Mouse (Mus musculus): Measurements from ENCODE around the gene Pitx3.
"Not testable (repeated sequence)": the region's sequence is repeated elsewhere in the genome, so short reads cannot be mapped to it uniquely, and the experiment has no call there.

Gene Pitx3

DNA sequence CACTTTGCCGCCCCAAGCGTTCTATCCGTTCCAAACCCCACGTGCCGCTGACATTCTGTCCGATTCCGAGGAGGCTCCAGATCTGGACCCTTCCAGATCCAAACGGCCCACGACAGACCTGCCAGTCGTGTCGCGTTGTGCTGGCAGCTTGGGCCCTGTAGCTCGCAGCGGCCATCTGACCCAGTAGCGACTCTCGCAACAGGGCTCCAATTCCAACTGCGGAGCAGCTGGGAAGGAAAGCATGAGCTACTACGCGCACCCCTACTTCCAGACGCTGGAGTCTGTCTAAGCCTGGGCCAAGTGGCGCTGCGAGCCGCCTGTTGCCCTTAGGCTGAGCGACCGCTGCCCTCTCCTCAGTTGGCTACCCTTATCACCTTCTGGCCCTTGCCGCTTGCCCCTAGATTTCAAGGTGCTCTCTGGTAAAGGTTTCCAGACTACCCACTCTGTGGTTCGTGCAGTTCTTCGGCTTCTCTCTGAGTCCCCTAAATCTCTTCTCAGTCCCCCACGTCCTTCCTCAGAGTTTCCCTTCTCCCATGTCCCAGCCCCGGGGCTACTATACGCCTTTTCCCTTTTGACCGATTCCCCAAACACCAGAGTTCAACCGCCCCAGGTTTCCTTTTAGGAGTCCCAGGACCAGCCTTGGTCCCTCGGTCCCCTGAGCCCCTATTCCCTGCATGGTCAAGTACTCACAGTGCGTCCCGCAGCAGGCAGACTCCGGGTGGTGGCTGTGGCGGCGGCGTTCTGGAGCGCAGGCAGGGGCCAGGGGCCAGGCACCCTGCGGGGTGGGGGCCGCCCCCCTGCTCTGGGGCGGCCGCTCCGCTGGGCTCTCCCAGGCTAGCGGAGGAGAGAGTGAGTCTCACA is at the start of gene Pitx3:
Gene Pitx3 (minus strand): TSS at position 816 of the 861 bp plus-strand sequence.
- no peak for DNase-seq (ENCODE audit: low spot score)

DNA sequence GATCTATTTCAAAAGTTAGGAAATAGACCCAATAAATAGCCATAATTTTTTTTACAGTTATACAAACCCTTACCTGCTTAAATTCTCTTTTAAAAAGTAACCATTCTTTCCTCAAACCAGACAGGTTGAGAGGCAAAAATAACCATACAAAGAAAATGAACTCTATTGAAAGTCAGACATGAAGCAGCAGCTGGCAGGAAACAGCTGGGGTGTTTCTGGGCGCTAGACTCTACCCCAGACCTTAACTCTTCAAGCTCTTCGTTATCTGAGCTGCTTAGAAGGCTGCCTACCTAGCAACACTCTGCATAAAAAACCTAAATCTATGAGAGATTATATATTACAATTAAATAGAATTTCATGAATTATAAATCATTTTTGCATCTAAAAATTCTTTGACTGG is 39.1 kb upstream of the Pitx3 start:
- no peak for DNase-seq (ENCODE audit: low spot score)

DNA sequence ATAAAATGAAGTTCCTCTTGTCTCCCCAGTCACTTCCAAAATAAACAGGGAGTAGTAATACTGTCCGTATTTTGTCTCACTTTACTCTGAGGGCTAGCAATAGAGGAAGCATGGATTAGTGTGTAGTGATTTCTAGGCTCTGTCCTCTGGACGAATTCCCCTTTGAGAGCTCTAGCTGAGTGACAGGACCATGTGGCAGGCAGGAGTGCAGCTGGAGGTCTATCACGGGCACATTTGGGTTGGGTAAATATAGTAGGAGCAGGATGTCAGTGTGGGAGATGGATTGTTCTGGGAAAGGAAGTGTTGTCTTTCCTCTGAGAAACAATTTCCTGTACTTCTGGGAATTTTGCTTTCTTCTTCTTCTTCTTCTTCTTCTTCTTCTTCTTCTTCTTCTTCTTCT is 38.5 kb upstream of the Pitx3 start:
- no peak for DNase-seq (ENCODE audit: low spot score)

DNA sequence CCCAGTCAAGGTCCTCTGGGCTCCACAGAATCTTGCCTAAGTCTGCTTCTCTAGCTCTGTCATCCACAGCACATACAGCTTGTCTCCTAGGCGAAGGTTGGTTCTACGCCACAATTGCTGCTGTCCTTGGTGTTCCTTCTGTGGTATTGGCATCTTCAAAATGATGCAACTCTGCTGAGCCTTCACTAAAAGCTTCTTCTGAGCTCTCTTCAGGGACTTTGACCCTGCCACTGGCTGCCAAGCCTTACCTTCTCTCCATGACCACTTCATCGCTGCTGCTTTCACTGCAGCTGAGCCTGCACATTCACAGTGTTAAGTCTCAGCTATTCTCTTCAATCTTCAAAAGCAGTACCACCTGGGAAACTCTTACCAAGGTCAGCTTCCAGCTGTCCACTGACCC is 34.1 kb upstream of the Pitx3 start:
- no peak for DNase-seq (ENCODE audit: low spot score)

DNA sequence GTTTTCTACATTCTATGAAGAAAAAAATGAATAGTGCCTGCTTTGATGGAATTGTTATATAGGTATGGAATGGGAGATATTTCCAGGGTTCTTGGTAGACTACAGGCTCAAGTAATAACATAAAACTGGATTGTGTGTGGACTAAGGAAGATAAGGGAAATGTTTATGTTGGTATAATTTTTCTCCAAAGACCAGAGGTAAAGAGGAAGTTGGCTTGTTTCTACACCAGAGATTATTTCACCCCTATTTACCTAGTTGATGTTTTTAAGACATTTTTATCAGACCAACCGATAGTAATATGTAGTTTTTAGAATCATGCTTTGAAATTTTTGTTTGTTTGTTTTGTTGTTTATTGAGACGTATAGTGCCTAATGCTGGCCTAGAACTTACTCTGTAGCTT is 32.1 kb upstream of the Pitx3 start:
- no peak for DNase-seq (ENCODE audit: low spot score)

DNA sequence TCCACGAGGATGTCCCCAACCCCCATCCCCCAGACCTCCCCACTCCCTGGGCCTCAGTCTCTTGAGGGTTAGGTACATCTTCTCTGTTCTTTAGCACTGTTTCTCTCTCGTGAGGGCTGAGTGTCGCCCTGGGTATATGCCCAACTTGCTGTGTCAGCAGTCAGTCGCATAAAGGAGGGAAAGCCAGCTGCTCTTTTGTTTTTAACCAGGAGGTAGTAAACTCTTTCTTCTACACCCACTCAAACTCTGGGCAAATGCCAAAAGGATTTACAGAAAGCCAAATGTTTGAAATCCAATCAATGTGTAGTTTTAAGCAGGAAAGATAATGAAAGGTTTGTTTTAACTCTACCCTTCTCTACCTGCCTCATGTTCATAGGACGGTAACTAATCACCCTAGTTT is 28.9 kb upstream of the Pitx3 start:
- no peak for DNase-seq (ENCODE audit: low spot score)

DNA sequence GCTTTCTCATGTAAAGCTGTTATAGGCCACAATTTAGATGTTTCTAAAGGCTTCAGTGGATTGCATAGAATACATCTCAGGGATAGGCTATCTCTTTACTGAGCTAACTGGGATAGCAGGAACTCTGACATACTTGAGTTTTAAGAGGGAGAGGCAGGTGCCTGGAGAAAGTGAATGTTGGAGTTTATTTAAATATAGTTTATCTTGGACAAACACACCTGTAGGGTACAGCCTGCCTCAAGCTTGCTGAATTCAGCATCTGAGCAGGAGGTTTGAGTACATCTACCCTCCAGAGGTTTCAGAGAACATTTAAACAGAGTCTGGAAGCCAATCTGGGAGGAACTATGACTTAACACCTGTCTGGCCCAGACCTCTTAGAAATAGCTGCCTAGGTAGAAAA is 27.0 kb upstream of the Pitx3 start:
- no peak for DNase-seq (ENCODE audit: low spot score)

DNA sequence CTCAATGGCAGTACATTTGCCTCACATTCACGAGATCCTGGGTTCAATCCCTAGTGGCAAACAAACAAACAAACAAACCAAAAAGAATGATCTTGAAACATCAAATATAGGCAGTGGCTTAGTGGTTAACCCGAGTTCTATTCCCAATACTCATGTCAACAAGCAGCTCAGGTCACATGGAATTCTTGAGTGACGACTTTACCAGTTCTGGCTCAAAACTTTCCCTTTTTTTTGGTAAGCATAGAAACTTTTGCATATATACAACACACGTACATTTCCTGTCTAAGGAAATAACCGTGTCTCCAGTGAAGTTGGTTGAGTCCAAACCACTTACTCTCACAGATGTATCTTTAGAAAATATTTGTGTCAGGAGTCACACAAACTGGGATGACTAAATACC is 24.4 kb upstream of the Pitx3 start:
- no peak for DNase-seq (ENCODE audit: low spot score)

DNA sequence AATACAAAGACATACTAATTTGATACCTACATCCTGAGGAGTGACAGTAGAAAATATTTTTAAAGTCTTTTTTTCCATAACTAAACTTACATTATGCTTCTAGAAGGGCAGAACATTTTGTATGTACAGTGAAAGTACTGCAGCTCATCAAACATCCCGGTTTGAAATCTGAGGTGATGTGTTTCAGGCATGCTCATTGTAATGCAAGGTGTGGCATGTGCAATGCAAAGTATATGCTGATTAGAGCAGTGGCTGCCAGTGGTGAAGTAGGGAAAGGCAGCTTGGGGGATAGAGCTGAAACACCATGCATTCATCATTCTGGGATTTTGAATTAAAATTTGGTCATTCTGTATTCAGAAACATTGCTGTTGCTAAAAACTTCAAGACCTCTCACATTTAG is 21.8 kb upstream of the Pitx3 start:
- DNase-seq (ENCODE audit: low spot score) = no peak

DNA sequence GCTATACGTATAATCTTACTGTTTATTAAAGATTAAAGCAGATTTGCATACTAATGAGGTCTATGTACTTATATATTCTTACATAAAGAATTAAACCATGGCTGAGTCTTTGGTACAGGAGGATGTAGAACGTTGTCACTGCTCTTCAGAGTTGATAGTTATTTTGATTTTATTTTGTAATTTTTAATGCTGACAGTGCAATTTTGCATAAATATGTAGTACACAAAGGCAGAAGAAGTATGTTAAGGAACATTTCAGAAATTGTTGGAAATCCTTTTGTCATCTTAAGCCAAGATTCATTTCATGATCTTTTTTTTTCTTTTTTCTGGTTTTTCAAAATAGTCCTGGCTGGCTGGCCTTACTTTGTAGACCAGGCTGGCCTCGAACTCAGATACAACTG is 21.3 kb upstream of the Pitx3 start:
- DNase-seq (ENCODE audit: low spot score) = no peak

DNA sequence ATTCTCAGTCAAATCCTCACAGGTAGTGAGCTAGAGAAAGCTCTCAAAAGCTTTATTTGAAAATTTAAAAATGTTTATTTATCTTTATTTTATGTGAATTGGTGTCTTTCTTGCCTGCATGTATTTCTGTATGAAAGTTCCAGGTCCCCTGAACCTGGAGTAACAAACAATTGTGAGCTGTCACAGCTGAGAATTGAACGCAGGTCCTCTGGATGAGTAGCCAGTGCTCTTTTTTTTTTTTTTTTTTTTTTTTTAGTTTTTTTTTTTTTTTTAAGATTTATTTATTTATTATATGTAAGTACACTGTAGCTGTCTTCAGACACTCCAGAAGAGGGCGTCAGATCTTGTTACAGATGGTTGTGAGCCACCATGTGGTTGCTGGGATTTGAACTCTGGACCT is 19.0 kb upstream of the Pitx3 start:
- DNase-seq (ENCODE audit: low spot score) = not testable (repeated sequence)

DNA sequence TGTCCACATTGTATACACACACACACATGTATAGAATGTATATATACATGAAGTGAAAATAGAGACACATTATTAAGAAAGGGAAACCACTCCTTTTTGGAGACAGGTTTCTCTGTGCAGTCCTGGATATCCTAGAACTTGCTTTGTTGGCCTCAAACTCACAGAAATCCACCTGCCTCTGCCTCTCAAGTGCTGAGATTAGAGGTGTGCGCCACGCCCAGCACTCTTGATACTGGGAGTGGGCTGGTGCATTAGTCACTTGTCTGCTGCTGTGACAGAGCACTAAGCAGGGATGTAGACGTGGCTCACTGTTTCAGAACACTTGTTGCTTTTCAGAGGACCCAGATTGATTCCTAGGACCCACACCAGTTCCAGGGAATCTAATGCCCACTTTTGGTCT is 17.8 kb upstream of the Pitx3 start:
- DNase-seq (ENCODE audit: low spot score) = no peak

DNA sequence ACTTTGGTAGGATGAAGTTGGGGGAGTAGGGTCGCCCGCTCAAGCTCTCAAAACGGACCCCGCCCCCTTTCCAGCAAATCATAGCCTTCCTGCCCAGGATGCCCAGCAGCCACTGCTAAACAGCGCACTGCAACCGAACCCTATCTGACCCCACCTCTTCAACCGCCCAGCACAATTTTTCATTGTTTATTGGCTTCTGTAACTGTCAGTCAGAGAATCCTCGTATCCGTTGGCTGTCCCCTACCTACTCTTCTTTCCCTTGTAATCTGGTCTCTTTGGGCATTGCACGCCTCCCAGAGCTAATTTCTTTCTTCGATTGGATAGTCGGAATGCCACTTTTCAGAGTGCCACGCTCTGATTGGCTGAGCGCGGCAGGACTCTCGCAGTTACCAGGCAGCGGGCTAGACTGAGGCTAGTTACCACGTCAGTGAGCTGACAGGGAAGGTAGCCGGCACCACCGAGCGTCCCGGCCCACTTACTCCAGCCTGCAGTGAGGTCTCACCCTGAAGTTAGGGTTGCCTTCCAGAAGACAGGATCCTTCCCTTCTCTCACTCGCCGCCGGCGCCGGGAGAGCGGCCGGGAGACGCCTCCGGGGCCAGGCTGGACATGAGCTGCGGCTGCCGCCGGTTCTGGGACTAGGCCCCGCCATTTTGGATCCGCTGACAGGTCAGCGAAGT is 4.1 kb upstream of the Pitx3 start, which contains the start of gene Gbf1:
Gene Gbf1 (plus strand): TSS at position 383 of the 677 bp plus-strand sequence.
- DNase-seq (ENCODE audit: low spot score) = peak; percentile 86

DNA sequence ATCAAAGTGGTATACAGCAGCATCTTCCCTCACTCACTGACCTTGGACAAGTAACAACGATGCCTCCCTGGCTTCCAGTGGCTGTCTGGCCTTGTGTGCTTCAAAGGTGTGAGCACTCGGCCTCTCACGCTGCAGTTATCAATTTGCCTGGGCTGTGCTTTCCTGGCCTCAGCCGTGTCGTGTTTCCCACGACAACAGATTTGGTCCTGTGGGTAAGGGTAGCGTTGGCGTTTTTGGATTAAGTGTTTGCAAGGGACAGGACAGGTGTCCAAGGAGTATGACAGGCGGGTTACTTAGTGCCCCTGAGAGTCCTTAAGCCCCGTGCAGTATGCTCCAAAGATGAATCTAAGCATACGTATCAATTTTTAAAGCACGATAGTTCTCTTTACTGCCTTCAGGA is 965 bp upstream of the Pitx3 start:
- DNase-seq (ENCODE audit: low spot score) = no peak

DNA sequence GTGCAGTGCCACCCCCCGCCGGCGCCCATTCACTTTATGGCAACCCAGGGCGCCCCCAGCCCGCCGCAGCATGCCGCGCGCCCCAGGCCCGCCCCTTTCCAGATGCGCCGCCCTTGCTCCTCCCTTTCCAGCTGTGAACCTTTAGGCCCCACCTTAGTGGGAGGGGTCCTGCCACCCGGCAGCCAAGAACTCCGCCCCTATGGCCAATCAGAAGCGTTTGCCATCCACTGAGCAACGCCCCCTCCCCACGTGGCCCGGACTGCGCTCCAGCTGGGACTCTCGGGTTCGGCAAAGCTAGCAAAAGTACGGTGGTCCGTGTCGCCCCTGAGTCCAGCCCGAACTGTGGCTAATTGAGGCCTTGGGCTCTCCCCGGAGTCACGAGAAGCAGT is 240 bp upstream of the Pitx3 start:
- peak; percentile 69 for DNase-seq (ENCODE audit: low spot score)

DNA sequence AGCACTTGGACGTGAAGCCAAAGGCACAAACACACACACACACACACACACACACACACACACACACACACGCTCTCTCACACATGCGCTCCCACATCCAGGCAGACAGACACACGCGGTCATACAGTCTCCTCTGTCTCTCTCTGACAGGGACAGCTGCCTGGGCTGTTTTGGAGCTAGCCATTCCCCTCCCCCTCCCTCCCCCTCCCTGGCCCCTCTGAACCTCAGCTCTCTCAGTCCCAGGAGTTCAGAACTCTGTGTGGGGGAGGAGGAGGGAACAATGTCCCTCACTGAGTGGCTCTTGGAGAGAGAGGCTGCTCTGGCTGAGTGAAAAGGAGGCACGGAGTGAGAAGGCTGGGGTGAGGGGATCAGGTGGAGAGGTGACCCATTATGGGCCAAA is 7.0 kb downstream of the Pitx3 start:
- no peak for DNase-seq (ENCODE audit: low spot score)

DNA sequence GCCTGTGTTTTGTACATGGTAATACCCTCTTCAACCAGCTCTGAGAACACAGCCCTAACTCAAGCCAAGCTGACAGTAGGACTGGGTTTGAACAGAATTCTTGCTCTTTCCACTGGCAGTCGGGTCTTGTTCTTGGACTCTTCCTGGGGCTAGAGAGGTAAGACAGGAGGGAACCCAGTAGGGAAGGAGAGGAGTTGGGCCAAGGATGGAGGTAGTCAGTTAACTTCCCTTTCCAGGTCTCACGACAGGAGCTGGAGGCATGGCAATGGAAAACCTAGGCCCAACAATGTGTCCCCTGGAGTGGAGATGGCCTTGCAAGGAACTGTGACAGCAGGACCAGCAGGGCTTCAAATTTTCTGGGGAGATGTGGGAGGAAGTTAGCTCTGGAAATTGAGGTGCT is 7.8 kb downstream of the Pitx3 start:
- DNase-seq (ENCODE audit: low spot score) = no peak

DNA sequence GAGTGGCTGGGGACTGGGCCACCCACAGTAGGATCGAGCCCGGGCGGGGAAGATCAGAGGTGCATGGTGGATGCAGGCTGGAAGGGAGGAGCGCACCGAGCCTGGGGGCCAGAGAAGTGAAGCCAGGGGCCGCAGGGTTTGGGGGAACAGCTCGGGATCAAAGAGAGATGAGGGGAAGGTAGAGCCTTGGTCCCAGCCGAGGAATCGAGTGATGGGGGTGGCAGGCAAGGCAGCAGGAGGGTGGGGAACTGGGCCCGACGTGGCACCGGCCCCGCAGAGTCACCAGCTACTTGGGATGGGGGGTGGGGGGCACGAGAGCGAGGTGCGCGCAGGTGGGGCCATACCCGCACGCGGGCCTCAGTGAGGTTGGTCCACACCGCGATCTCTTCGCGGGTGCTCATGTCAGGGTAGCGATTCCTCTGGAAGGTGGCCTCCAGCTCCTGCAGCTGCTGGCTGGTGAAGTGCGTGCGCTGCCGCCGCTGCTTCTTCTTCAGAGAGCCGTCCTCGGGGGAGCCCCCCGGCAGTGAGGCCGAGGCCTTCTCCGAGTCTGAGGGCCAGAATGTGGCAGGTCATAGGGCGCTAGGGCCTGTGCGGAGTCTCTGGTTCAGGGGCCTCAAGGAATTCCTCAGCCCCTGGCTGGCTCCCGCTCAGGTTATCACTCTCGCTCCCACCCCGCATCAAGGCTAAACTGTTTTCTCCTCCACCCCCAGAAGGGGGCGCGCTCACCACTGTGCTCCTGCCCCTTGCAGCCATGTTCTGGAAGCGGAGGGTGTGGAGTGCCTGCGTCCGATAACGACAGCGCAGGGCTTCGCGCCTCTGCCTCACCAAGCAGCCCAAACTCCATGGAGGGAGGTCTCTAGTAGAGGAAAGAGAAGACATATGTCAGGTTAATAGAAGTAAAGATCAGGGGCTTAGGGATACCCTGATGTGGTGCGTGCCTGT is 11.2 kb downstream of the Pitx3 start:
- peak; percentile 53 for DNase-seq (ENCODE audit: low spot score)

DNA sequence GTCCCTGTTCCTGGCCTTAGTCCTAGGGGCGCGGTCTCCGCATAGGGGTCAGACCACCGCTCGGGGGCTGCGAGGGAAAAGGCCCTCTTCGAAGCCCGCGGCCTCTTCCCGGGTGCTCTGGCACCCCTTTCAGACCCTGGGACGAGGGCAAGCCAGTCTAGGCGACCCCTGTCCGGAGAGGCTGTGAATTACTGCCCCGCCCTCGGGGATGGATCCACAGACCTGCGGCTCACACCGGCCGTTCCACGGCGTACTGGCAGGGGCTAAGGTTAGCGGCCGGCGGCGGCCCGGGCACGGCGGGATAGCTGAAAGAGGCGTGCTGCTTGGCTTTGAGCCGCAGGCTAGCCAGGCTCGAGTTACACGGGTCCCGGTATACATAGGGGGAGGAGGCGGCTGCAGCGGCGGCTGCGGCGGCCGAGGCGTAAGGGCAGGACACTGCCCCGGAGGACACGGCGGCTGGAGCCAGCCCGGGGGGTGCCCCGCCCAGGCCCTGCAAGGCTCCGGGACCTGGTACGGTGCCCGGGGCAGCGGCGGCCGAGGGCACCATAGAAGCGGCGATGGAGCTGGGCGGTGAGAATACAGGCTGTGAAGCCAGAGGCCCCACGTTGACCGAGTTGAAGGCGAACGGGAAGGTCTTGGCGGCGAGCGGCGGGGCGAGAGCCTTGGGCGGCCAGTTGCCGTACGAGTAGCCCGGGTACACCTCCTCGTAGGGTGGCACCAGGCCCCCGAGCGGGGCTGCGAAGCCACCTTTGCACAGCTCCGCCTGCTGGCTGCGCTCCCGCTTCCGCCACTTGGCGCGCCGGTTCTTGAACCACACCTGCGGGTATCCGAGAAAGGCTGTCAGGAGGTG is 12.1 kb downstream of the Pitx3 start:
- peak; percentile 36 for DNase-seq (ENCODE audit: low spot score)

DNA sequence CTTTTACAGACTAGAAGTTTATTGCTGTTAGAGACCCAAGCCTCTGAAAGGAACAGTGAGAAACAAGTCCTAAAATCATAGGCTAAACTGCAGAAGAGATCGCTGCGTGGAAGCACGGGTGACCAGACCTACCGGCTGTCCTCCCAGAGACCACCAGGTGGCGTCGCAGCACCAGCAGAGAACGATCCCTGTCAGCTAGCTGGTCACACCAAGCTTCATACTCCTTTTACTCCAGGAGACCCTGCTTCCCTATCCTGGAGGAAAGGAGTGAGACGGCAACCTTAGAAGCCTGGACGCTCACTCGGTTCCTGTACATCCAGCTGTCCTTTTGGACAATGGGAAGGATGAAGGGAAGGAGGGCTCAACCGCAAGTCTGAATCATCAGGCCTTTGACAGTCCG is 12.8 kb downstream of the Pitx3 start:
- DNase-seq (ENCODE audit: low spot score) = peak; percentile 90

DNA sequence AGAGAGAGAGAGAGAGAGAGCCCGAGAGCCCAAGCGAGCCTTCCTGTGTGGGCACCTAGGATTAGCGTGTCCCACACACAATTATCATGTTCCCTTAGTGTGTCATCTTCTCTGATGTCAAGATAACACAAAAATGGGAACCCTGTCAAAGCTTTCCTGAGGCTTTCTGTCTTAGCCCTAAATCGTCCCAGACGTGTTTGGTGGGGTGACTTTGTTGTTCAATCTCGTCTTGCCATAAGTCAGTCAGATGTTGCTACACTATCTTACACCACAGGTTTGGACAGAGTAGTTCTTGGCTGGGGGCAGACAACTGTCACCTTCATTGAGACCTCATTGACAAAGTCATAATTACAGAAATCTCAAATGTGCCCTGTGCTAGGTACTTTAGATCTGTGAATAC is 15.5 kb downstream of the Pitx3 start:
- DNase-seq (ENCODE audit: low spot score) = no peak
